Mouse (Mus musculus) limb, embryonic 13.5 days (tissue): ENCODE measurements around the gene Nup210. TPM values are rescaled to one million over a fixed set of nuclear protein-coding genes. Genes with fewer than 3 reads are reported as not detected.
"Not testable (repeated sequence)": the region's sequence is repeated elsewhere in the genome, so short reads cannot be mapped to it uniquely, and the experiment has no call there.

Experiments used
- ATAC-seq: fragments of 200-750 bp; cut with Nextera tagmentation; 2 replicates; pipeline ENCODE4 v1.8.0; 2017; ENCODE audit warnings: low read depth, moderate number of reproducible peaks, moderate TSS enrichment; ENCODE audit not compliant: low FRiP score
- H3K27ac ChIP-seq: fragments of 300-500 bp; sonication (generic); 2 replicates; pipeline ENCODE4 v1.5.1; 2015; ENCODE audit warnings: inconsistent platforms, mild to moderate bottlenecking, moderate library complexity
- H3K27me3 ChIP-seq: fragments of 300-500 bp; sonication (generic); 2 replicates; pipeline ENCODE4 v1.6.1; 2015; ENCODE audit warnings: mild to moderate bottlenecking, inconsistent platforms
- H3K36me3 ChIP-seq: fragments of 300-500 bp; sonication (generic); 2 replicates; pipeline ENCODE4 v1.6.1; 2015; ENCODE audit warnings: inconsistent platforms, mild to moderate bottlenecking, moderate library complexity
- H3K4me1 ChIP-seq: fragments of 300-500 bp; sonication (generic); 2 replicates; pipeline ENCODE4 v1.6.1; 2015; ENCODE audit warnings: inconsistent platforms
- H3K4me2 ChIP-seq: fragments of 300-500 bp; sonication (generic); replicated peaks from 2 replicates; pipeline ENCODE4 v1.6.1; 2015; ENCODE audit warnings: inconsistent platforms, mild to moderate bottlenecking, moderate library complexity
- H3K4me3 ChIP-seq: fragments of 300-500 bp; sonication (generic); 2 replicates; pipeline ENCODE4 v1.5.1; 2015; ENCODE audit warnings: moderate library complexity, mild to moderate bottlenecking, inconsistent platforms
- H3K9ac ChIP-seq: fragments of 300-500 bp; sonication (generic); 2 replicates; pipeline ENCODE4 v1.6.1; 2015; ENCODE audit warnings: mild to moderate bottlenecking, inconsistent platforms
- H3K9me3 ChIP-seq: fragments of 300-500 bp; sonication (generic); 2 replicates; pipeline ENCODE4 v1.6.1; 2016; ENCODE audit warnings: inconsistent platforms
- WGBS: fragments of 180-500 bp; shearing (Covaris S2); methylation state at CpG from one replicate; pipeline ENCODE4 v1.1.7; 2015; 5-methylcytosine and 5-hydroxymethylcytosine counted together
- polyA plus RNA-seq: library from polyadenylated mRNA; unstranded; fragments of >200 nt; fragmentation: Nextera tagmentation; extraction: Ambion mirVana; gene quantifications from 2 replicates; pipeline ENCODE4 v1.2.1, GENCODE M21; 2015

Nup210 gene
- polyA plus RNA-seq, 1 experiment from 2014 or later: 7.8 TPM

DNA sequence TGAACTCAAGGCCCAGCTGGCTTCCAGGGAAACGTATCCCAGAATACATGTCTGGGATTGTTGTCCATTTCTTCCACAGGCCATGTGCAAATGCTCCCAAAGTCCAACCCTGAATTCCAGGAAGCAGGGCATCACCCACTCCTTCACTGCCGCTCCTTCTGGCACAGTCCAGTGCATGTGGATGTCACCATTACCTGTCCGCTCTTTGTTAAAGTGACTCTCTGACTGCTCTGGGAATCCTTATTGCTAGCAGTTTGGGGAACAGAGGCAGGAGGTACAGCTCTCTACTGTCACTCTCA is 4.7 kb downstream of the Nup210 start:
- 92% methylated on average over 3 of the region's 3 CpGs for WGBS
- Histone ChIP-seq H3K27me3 (peaks cover 19% of the 10 kb centered on the region), H3K4me1 (peaks cover 6% of the 10 kb centered on the region)

DNA sequence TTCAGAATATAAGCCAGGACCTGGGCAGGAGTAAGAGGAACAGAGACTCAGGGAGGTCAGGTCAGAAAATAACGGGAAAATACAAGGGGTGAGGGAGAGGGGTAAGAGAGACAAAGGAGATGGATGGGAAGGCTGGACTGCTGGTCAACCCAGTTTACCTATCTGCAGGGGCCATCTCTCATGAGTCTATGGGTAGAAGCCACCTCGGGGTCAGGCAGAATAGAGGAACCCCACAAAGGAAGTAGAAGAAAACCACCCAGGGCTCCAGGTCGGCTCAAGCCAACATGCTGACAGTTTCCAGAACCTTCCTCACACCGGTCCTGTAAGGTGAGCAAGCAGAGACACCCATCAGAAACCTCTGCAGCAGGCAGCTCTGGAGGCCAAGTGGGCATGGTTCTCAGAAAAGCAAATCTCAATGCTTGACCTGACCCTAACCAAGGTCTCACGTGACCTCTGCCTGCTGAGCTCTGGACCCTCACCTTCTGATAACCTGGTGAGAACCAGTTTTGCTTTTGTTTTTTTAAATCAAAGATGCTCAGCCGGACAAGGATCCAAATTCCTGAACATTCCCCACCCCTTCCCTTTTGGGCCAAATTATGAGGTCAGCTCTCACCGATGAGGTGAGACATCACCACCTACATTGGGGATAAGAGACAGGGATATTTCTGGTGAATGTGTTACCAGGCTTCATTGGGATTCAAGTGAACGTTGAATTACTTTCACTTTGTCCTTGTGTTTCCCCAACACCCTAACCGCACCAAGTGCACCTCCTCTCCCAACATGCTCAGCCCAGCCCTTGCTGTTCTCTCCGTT is 5.3 kb downstream of the Nup210 start:
- ATAC-seq: no peak
- Histone ChIP-seq H3K9ac (no peak overlapping the region), H3K4me3 (no peak overlapping the region), H3K27me3 (peaks cover 16% of the 10 kb centered on the region), H3K4me1 (peaks cover 6% of the 10 kb centered on the region), H3K36me3 (no peaks in the 10 kb centered on the region), H3K4me2 (no peak overlapping the region), H3K9me3 (no peaks in the 10 kb centered on the region), H3K27ac (no peak overlapping the region)
- WGBS: 92% methylated on average over 10 of the region's 10 CpGs

More for the DNA sequence above, 4.7 kb downstream of the Nup210 start:
- no peaks in the 10 kb centered on the region for H3K9me3 ChIP-seq
- H3K9ac ChIP-seq: no peak overlapping the region
- no peak for ATAC-seq
- H3K4me3 ChIP-seq: no peak overlapping the region
- H3K27ac ChIP-seq: no peak overlapping the region
- H3K4me2 ChIP-seq: no peak overlapping the region
- no peaks in the 10 kb centered on the region for H3K36me3 ChIP-seq

DNA sequence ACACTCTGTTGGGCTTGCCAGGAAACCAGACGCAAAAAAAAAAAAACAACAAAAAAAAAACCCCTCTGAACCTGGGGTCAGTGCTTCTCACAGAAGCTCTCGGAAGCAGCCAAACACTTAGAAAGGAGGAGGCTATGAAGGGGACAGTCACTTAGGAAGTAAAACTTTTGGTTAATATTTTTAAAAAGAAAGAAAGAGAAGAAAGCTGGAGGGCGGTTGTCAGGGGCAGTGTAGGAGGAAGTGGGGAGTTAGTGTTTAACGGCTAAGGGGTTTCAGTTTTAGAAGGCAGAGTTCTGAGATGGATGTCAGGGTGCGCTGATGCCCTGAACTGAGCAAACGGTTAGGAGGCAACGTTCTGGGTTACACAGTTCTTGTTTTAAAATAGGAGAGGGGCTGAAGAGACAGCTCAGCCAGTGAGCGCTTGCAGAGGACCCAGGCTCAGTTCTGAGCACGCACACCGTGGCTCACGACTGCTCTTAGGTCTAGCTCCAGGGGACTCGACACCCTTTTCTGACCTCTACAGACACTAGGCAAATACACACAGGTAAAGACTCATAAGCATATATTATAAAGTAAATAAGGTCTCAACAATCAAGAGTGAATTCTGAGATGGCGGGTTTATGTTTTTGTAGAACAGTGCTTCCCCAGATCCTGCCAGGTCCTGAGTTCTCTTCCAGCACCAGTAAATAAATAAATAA is 6.2 kb downstream of the Nup210 start:
- Histone ChIP-seq H3K4me2 (no peak overlapping the region), H3K36me3 (no peaks in the 10 kb centered on the region), H3K9me3 (no peaks in the 10 kb centered on the region), H3K4me3 (no peak overlapping the region), H3K27me3 (peaks cover 7% of the 10 kb centered on the region), H3K9ac (no peak overlapping the region), H3K4me1 (no peaks in the 10 kb centered on the region), H3K27ac (no peak overlapping the region)
- 72% methylated on average over 13 of the region's 13 CpGs for WGBS
- no peak for ATAC-seq

DNA sequence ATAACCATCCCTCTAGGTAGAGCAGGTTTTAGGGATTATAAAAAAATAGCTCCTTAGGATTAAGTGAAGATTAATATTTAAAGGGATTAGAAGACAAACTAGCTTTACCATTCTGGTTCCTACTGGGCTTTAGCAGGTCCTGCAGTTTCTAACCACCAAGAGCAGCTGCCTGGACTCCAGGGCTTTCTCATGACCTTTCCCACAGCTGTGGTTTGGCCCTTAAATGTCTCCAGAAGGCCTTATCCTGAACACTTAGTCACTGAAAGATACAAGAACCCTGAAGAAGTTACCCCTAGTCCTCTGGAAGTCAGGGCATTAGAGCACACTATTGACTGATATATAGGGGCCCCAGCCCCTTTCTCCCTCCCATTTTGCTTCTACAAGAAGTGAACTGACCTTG is 7.1 kb downstream of the Nup210 start:
- Histone ChIP-seq H3K36me3 (no peaks in the 10 kb centered on the region), H3K4me3 (no peak overlapping the region), H3K4me2 (no peak overlapping the region), H3K27ac (no peak overlapping the region), H3K9ac (no peak overlapping the region), H3K9me3 (no peaks in the 10 kb centered on the region), H3K4me1 (peaks cover 9% of the 10 kb centered on the region), H3K27me3 (no peaks in the 10 kb centered on the region; the same call in 1 of the 2 replicates)
- ATAC-seq: no peak

DNA sequence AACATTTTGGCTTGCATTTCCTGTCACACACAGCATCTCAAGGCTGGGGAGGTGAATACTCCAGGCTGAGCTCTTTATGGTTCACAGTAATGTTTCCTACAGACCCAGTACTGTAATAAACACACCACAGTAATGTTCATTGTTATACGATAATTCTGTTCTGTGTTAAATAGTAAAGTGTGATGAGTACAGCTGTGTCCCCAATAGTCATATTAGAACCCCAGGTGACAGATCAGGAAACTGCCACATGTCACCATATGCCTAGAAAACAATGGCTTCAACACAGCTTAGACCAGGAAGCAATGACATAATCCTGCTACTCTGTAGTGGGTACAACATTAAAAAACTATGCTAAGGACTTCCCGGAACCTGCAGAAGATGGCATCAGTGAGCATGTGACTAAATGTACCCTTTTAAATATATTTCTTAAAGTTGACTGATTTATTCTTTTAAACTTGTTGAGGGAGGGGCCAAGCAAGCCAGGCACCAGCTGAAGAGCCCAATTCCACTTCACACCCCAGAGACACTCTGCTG is 7.6 kb downstream of the Nup210 start:
- Histone ChIP-seq H3K9me3 (no peaks in the 10 kb centered on the region), H3K27me3 (no peaks in the 10 kb centered on the region), H3K27ac (no peak overlapping the region), H3K4me1 (peaks cover 13% of the 10 kb centered on the region), H3K9ac (no peak overlapping the region), H3K4me2 (no peak overlapping the region), H3K4me3 (no peak overlapping the region), H3K36me3 (no peaks in the 10 kb centered on the region)
- WGBS: 80% methylated on average over 2 of the region's 2 CpGs
- ATAC-seq: no peak

DNA sequence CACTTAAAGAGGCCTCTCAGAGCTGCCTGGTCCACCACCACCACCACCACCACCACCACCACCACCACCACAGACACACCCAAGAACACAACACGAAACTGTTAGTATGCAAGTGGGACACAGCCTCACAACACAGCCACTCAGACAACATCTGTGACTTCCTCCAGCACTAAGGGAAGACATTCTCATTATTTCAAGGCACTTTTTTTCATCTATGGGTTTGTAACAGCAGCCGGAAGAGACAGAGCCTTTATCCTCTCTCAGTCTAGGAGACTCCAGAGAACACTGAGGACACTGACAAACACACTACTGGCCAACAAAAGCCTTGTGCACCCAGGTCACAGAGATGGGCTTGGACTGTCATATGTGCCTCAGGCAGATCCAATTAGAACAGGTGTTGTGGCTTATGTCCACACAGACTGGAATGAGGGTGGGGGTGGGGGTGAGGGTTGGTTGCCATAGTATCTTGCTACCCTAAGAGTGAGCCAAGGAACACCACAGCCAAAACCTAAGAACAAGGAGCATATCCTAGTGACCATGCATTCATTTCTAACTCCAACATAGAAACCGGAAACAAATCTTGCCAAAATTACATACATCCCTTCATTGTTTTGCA is 8.2 kb downstream of the Nup210 start:
- no peaks in the 10 kb centered on the region for H3K9me3 ChIP-seq
- H3K4me2 ChIP-seq: no peak overlapping the region
- peaks cover 13% of the 10 kb centered on the region for H3K4me1 ChIP-seq
- H3K27ac ChIP-seq: no peak overlapping the region
- ATAC-seq: no peak
- H3K36me3 ChIP-seq: no peaks in the 10 kb centered on the region
- no peak overlapping the region for H3K9ac ChIP-seq
- WGBS: 95% methylated on average over 3 of the region's 3 CpGs
- no peaks in the 10 kb centered on the region for H3K27me3 ChIP-seq
- no peak overlapping the region for H3K4me3 ChIP-seq

DNA sequence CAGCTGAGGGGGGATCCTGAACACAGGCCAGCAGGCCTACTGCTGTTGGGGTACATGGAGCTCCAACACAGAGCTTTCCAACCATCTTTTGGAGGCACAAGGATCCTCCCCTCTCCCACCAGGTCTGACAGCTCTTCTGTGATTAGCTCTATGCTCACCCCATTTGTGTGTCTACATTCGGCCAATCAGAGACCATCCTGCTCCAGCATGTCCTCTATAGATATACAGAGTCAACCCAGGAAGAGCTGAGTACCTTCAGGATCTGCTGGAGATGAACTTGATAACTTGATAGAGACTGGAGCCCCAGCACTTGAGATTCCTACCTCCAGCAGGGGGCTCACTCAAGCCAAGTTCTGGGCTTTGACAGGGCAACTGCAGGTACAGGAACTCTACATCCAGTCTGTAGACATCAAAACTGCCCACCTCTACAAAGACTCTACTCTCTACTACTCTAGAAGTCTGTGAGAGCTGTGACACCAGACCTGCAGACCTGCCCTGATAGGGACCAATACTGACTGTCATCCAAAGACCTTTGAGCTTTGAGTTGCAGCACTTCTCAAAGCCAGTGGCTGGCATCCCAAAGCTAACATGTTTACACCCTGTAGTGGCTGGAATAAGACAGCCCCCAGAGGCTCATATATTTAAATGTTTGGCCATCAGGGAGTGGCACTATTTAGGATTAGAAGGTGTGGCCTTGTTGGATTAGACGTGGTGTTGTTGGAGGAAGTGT is 11.1 kb downstream of the Nup210 start:
- no peaks in the 10 kb centered on the region for H3K9me3 ChIP-seq
- no peak overlapping the region for H3K27ac ChIP-seq
- H3K4me3 ChIP-seq: no peak overlapping the region
- H3K4me2 ChIP-seq: no peak overlapping the region
- 91% methylated on average over 2 of the region's 2 CpGs for WGBS
- ATAC-seq: no peak
- H3K4me1 ChIP-seq: peaks cover 13% of the 10 kb centered on the region
- H3K27me3 ChIP-seq: no peaks in the 10 kb centered on the region
- H3K36me3 ChIP-seq: no peaks in the 10 kb centered on the region
- H3K9ac ChIP-seq: no peak overlapping the region

DNA sequence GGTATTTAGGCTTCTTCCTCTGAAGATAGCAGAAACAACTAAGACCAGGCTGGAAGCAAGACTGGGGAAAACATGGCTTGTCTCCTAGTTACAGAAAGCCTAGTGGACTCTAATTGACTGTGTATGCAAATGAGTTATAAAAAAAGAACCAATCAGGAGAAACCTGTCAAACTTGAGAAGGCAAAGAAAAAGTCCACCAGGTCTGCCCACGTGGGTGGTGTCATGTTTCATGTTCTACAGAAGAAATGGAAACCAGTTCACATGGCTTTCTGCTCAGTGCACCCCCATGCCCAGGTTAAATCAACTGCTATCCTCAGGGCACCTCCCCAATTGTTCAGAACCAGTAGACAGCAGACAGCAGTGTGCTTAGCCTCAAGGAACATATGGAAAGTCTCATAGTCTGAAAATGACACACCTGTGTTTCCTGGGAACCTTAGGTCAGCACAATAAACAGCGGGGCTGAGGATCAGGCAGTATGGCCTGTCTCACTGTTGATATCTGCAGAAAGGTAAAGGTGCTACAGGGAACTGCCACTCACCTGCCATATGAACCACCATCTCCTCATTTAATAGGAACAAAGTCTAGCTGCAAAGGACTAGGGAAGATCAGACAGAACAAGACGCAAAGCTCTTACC is 11.7 kb downstream of the Nup210 start:
- peak; percentile 73 for ATAC-seq
- Histone ChIP-seq H3K9ac (no peak overlapping the region), H3K9me3 (no peaks in the 10 kb centered on the region)

DNA sequence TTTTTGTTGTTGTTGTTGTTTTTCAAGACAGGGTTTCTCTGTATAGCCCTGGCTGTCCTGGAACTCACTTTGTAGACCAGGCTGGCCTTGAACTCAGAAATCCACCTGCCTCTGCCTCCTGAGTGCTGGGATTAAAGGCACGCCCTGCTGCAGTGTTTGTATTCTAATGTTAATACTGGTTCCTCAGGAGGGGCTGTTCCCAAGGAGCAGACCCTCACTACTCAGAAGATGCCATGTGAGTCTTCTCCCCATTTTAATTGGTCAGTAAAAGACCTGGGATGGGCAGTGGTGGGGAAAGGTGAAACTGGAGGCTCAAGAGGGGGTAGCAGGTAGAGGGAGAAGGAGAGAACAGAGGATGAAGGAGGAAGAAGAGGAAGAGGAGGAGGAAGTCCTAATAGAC is 13.2 kb downstream of the Nup210 start:
- H3K4me1 ChIP-seq: peaks cover 13% of the 10 kb centered on the region
- not testable (repeated sequence) for H3K27ac ChIP-seq, H3K4me3 ChIP-seq, H3K9ac ChIP-seq, H3K9me3 ChIP-seq, ATAC-seq, H3K36me3 ChIP-seq, H3K4me2 ChIP-seq, H3K27me3 ChIP-seq
- WGBS: 81% methylated on average over 1 of the region's 1 CpGs

More for the DNA sequence above, 11.7 kb downstream of the Nup210 start:
- peaks cover 13% of the 10 kb centered on the region for H3K4me1 ChIP-seq
- no peaks in the 10 kb centered on the region for H3K27me3 ChIP-seq
- H3K4me3 ChIP-seq: no peak overlapping the region
- no peak overlapping the region for H3K4me2 ChIP-seq
- WGBS: 55% methylated on average over 3 of the region's 3 CpGs
- no peak overlapping the region for H3K27ac ChIP-seq
- no peaks in the 10 kb centered on the region for H3K36me3 ChIP-seq

DNA sequence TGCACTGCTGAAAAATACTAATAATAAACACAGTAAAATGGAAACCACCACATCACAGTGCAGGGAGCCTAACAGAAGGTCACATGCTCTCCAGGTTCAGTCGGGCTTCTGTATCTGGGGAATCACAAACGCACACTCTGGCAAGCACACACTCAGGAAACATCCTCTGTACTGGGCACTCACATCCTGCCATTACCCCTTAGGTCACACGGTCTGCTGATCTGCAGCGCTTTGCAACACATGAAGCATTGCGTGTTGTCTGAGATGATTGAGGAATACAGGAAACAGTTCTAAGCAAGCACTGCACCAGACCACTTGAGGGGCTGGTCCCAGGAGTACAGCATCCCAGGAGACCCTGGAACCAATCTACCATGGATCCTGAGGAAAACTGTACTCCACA is 16.0 kb downstream of the Nup210 start:
- 84% methylated on average over 5 of the region's 5 CpGs for WGBS
- ATAC-seq: no peak
- no peaks in the 10 kb centered on the region for H3K36me3 ChIP-seq

DNA sequence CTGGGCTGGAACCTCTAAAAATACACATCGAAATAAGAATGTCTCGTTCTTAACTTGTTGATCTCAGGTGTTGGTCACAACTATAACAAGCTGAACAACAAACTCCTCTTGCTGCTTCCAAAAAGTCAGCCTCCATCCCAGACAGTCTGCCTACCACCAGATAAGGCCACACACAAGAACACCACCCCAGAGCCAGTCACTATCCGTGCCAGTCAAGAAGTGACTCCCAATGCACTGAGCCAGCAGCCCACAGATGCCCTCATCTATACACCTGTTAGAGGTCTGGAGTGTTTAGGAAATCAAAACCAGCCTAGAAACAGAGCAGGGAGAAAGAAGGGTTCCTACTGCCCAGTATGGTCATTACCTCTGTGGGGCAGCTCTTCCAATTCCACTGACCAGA is 18.8 kb downstream of the Nup210 start:
- Histone ChIP-seq H3K27ac (no peak overlapping the region), H3K9me3 (no peaks in the 10 kb centered on the region), H3K4me3 (no peak overlapping the region), H3K36me3 (0 out of 2 replicates have a peak, but pooled peaks cover 5% of the 10 kb centered on the region), H3K4me1 (no peaks in the 10 kb centered on the region), H3K9ac (no peak overlapping the region), H3K27me3 (no peaks in the 10 kb centered on the region), H3K4me2 (no peak overlapping the region)
- ATAC-seq: no peak
- 90% methylated on average over 3 of the region's 3 CpGs for WGBS

More for the DNA sequence above, 16.0 kb downstream of the Nup210 start:
- no peak overlapping the region for H3K4me2 ChIP-seq
- H3K9ac ChIP-seq: no peak overlapping the region
- no peak overlapping the region for H3K27ac ChIP-seq
- H3K4me3 ChIP-seq: no peak overlapping the region
- no peaks in the 10 kb centered on the region for H3K27me3 ChIP-seq
- no peaks in the 10 kb centered on the region for H3K9me3 ChIP-seq
- H3K4me1 ChIP-seq: peaks cover 13% of the 10 kb centered on the region
